Mouse (Mus musculus) liver, embryonic 15.5 days (tissue): ENCODE data around the gene Gm17949. TPM values are rescaled to one million over a fixed set of nuclear protein-coding genes. Genes with fewer than 3 reads are reported as not detected.

Source experiments
- ATAC-seq: fragments of 200-750 bp; cut with Nextera tagmentation; 2 replicates; pipeline ENCODE4 v1.8.0; 2017; ENCODE audit warnings: moderate number of reproducible peaks, mild to moderate bottlenecking, moderate library complexity; ENCODE audit not compliant: insufficient read depth
- H3K27ac ChIP-seq: fragments of 300-500 bp; sonication (generic); replicated peaks from 2 replicates; pipeline ENCODE4 v1.5.1; 2015; ENCODE audit warnings: mild to moderate bottlenecking, inconsistent platforms
- H3K27me3 ChIP-seq: fragments of 300-500 bp; sonication (generic); 2 replicates; pipeline ENCODE4 v1.6.1; 2015; ENCODE audit warnings: mild to moderate bottlenecking, inconsistent platforms
- H3K36me3 ChIP-seq: fragments of 300-500 bp; sonication (generic); replicated peaks from 2 replicates; pipeline ENCODE4 v1.6.1; 2015; ENCODE audit warnings: moderate library complexity, mild to moderate bottlenecking, inconsistent platforms
- H3K4me1 ChIP-seq: fragments of 300-500 bp; sonication (generic); replicated peaks from 2 replicates; pipeline ENCODE4 v1.6.1; 2015; ENCODE audit warnings: inconsistent platforms
- H3K4me2 ChIP-seq: fragments of 300-500 bp; sonication (generic); 2 replicates; pipeline ENCODE4 v1.6.1; 2015; ENCODE audit warnings: moderate library complexity, mild to moderate bottlenecking, inconsistent platforms
- H3K4me3 ChIP-seq: fragments of 300-500 bp; sonication (generic); replicated peaks from 2 replicates; pipeline ENCODE4 v1.5.1; 2015; ENCODE audit warnings: mild to moderate bottlenecking, inconsistent platforms
- H3K9ac ChIP-seq: fragments of 300-500 bp; sonication (generic); 2 replicates; pipeline ENCODE4 v1.6.1; 2015; ENCODE audit warnings: moderate library complexity, mild to moderate bottlenecking, inconsistent platforms
- H3K9me3 ChIP-seq: fragments of 300-500 bp; sonication (generic); replicated peaks from 2 replicates; pipeline ENCODE4 v1.6.1; 2016; ENCODE audit warnings: inconsistent platforms
- WGBS: fragments of 180-500 bp; shearing (Covaris S2); methylation state at CpG from one replicate; pipeline ENCODE4 v1.1.7; 2015; ENCODE audit warnings: mixed read lengths; ENCODE audit not compliant: insufficient replicate concordance; 5-methylcytosine and 5-hydroxymethylcytosine counted together
- polyA plus RNA-seq: library from polyadenylated mRNA; unstranded; fragments of >200 nt; fragmentation: Nextera tagmentation; extraction: Ambion mirVana; gene quantifications from 2 replicates; pipeline ENCODE4 v1.2.1, GENCODE M21; 2015

The Gm17949 gene
- 0.20 and 0.36 TPM in 2 replicates for polyA plus RNA-seq

- Histone ChIP-seq H3K9me3 (no peaks in the 10 kb centered on the region), H3K4me1 (peaks cover 50% of the 10 kb centered on the region), H3K27ac (peak within 1 kb of the TSS; percentile 90), H3K27me3 (no peaks in the 10 kb centered on the region), H3K36me3 (peaks cover 31% of the 10 kb centered on the region), H3K4me3 (peak within 1 kb of the TSS; percentile 74), H3K9ac (peak within 1 kb of the TSS; percentile 82), H3K4me2 (peak within 1 kb of the TSS; percentile 92)
- WGBS, result under 1% methylated on average over 51 of the region's 51 CpGs
- peak; percentile 87 for ATAC-seq
Observed at GRCm38 (mm10) chr17:57011236-57012141, at the start of gene Gm17949, which contains the start of gene Gtf2f1. Gene Gm17949, plus strand, starts transcription at chr17:57011469. Gene Gtf2f1, minus strand, starts transcription at chr17:57011288.

DNA sequence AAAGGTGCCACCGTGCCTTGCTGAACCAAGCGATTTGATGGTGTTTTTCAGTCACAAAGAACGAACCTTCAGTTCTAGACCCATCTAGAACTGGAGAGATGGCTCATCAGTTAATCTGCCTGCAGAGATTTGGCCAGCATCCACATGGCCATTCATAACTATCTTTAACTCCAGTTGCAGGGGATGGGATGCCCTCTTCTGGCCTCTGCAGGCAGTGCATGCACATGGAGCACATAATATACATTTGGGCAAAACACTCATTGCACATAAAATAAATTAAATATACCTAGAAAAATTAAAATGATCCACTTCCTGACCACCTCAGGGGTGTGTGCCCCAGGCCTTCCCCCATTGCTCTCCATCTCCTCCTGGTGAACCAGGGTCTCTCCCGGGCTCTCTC, 49.4 kb upstream of the Gm17949 start:
- no peak for ATAC-seq
- Histone ChIP-seq H3K4me2 (no peak overlapping the region), H3K9me3 (no peaks in the 10 kb centered on the region), H3K4me1 (peaks cover 17% of the 10 kb centered on the region), H3K27ac (no peak overlapping the region), H3K36me3 (no peaks in the 10 kb centered on the region), H3K9ac (no peak overlapping the region), H3K27me3 (peaks cover 21% of the 10 kb centered on the region), H3K4me3 (no peak overlapping the region)
- WGBS, result 75% methylated on average over 4 of the region's 4 CpGs

DNA sequence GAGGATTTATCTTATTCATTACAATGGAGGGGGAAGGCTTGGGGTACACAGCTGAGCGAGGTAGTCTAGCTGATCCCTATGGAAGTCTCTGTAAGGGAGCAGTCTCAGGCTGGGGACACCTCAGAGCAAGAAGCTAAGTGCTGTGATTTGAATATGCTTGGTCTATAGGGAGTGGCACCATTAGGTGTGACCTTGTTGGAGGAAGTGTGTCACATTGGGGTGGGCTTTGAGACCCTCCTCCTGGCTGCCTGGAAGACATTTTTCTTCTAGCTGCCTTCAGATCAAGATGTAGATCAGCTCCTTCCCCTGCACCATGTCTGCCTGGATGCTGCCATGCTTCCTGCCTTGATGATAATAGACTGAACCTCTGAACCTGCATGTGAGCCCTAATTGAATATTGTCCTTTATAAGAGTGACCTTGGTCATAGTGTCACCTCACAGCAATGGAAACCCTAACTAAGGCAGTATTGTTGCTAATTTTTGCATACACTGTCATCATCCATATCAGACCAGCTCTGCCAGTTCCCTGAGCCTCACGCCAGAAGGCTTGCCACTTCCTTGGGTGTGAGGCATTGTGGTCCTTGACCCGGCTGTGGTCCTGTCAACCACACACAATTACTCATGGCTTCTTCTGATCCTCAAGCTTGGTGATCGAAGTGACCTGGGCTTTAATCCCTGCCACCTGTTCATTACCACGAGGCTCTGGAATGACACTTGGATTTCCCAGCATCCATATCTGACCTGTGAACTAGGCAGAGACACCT, 48.4 kb upstream of the Gm17949 start:
- no peak overlapping the region for H3K9ac ChIP-seq
- ATAC-seq, result no peak
- no peaks in the 10 kb centered on the region for H3K9me3 ChIP-seq
- H3K4me3 ChIP-seq, result no peak overlapping the region
- 46% methylated on average over 5 of the region's 5 CpGs for WGBS
- no peaks in the 10 kb centered on the region for H3K36me3 ChIP-seq
- H3K4me2 ChIP-seq, result no peak overlapping the region
- peaks cover 21% of the 10 kb centered on the region for H3K27me3 ChIP-seq
- H3K27ac ChIP-seq, result no peak overlapping the region
- H3K4me1 ChIP-seq, result peaks cover 11% of the 10 kb centered on the region

GRCm38 (mm10) chr17:56963646-56964045, 47.6 kb upstream of the Gm17949 start:
- Histone ChIP-seq H3K9me3 (no peaks in the 10 kb centered on the region), H3K4me1 (peaks cover 3% of the 10 kb centered on the region; the same call in 1 of the 2 replicates), H3K4me3 (no peak overlapping the region), H3K27ac (no peak overlapping the region), H3K27me3 (peaks cover 21% of the 10 kb centered on the region), H3K4me2 (no peak overlapping the region), H3K36me3 (no peaks in the 10 kb centered on the region), H3K9ac (no peak overlapping the region)
- ATAC-seq, result no peak
- WGBS, result 64% methylated on average over 6 of the region's 6 CpGs

GRCm38 (mm10) chr17:56969321-56969720, 41.9 kb upstream of the Gm17949 start:
- no peak for ATAC-seq

DNA sequence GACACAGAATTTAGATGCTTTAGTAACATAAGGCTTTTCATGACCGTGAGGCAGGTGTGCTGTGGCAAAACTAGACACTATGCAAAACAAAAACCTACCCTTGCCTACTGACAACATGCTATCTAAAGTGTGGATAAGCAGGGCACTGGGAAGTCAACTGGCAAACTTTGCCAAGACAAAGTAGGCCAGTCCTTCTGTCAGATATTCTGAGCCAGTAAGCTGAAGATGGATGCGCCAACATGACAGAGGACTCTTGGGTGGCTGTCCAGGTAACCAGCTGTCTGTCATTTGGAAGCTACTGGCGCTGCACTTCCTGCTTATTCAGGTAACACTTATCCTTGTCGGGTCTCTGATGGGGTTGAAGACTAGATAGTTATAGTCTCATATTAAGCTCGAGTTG, 41.2 kb upstream of the Gm17949 start:
- H3K9ac ChIP-seq, result no peak overlapping the region
- H3K9me3 ChIP-seq, result no peaks in the 10 kb centered on the region
- H3K27ac ChIP-seq, result no peak overlapping the region
- H3K4me2 ChIP-seq, result no peak overlapping the region
- no peaks in the 10 kb centered on the region for H3K36me3 ChIP-seq
- no peak overlapping the region for H3K4me3 ChIP-seq
- no peaks in the 10 kb centered on the region; the same call in 1 of the 2 replicates for H3K4me1 ChIP-seq
- ATAC-seq, result no peak
- peaks cover 29% of the 10 kb centered on the region for H3K27me3 ChIP-seq
- WGBS, result 47% methylated on average over 5 of the region's 5 CpGs

More at GRCm38 (mm10) chr17:56969321-56969720, 41.9 kb upstream of the Gm17949 start:
- H3K4me3 ChIP-seq, result no peak overlapping the region
- H3K27ac ChIP-seq, result no peak overlapping the region
- no peaks in the 10 kb centered on the region for H3K4me1 ChIP-seq
- 37% methylated on average over 3 of the region's 3 CpGs for WGBS
- no peak overlapping the region for H3K9ac ChIP-seq
- H3K9me3 ChIP-seq, result no peaks in the 10 kb centered on the region
- H3K27me3 ChIP-seq, result peaks cover 32% of the 10 kb centered on the region
- H3K4me2 ChIP-seq, result no peak overlapping the region
- H3K36me3 ChIP-seq, result no peaks in the 10 kb centered on the region

- no peaks in the 10 kb centered on the region for H3K9me3 ChIP-seq
- H3K9ac ChIP-seq, result no peak overlapping the region
- no peak for ATAC-seq
- no peaks in the 10 kb centered on the region for H3K36me3 ChIP-seq
- no peak overlapping the region for H3K4me2 ChIP-seq
- WGBS, result 60% methylated on average over 14 of the region's 14 CpGs
- H3K4me3 ChIP-seq, result no peak overlapping the region
- peaks cover 4% of the 10 kb centered on the region; the same call in 1 of the 2 replicates for H3K4me1 ChIP-seq
- no peak overlapping the region for H3K27ac ChIP-seq
- H3K27me3 ChIP-seq, result peaks cover 24% of the 10 kb centered on the region
Observed at GRCm38 (mm10) chr17:56973956-56974707, 37.1 kb upstream of the Gm17949 start.

DNA sequence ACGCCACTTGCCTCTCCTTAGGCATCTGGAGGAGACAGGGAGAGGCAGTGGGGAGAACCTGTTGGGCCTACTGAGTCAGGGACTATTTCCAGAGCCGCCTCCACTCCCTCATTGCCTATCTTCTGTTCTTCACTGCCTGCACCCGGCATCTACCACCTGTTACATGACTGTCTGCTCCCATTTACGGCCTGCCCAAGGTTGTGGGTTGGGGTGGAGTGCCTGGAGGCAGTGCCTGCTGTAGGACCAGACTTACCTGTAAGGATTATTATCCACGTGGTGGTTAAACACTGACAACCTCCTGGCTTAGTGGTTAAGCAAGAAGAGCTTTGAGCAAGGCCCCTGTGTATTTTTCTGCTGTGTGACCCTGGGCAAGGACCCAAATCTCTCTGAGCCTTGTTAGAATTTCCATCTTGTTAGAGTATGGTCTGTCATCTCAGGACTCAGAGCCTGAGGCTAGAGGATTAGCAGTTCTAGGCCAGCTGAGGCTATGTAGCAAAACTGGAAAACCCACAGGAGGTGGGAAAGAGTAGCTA, 36.5 kb upstream of the Gm17949 start:
- no peaks in the 10 kb centered on the region for H3K36me3 ChIP-seq
- no peak overlapping the region for H3K27ac ChIP-seq
- ATAC-seq, result no peak
- H3K4me3 ChIP-seq, result no peak overlapping the region
- H3K9ac ChIP-seq, result no peak overlapping the region
- H3K4me2 ChIP-seq, result no peak overlapping the region
- no peaks in the 10 kb centered on the region for H3K9me3 ChIP-seq
- WGBS, result 56% methylated on average over 5 of the region's 5 CpGs
- peaks cover 7% of the 10 kb centered on the region; the same call in 1 of the 2 replicates for H3K4me1 ChIP-seq
- H3K27me3 ChIP-seq, result peaks cover 18% of the 10 kb centered on the region

DNA sequence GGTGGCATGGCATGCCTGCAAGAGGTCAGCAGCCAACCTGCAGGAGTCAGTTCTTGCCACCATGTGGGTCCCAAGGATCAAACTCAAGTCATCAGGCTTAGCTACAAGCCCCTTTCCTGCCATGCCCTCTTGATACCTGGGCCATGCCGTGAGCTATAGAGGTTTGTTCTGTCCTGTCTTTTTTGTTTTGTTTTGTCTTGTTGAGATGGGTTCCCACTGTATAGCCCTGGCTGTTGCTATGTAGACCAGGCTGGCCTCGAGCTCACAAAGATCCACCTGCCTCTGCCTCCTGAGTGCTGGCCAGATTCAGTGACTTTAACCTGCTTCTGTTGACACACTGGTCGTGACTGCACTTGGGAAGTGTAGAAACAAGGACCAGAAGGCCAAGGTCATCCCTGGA, 35.9 kb upstream of the Gm17949 start:
- ATAC-seq, result no peak
- WGBS, result 51% methylated on average over 3 of the region's 3 CpGs
- Histone ChIP-seq H3K9me3 (no peaks in the 10 kb centered on the region), H3K27ac (no peak overlapping the region), H3K9ac (no peak overlapping the region), H3K4me2 (no peak overlapping the region), H3K36me3 (no peaks in the 10 kb centered on the region), H3K4me3 (no peak overlapping the region), H3K4me1 (peaks cover 11% of the 10 kb centered on the region; the same call in 1 of the 2 replicates), H3K27me3 (peaks cover 12% of the 10 kb centered on the region)

DNA sequence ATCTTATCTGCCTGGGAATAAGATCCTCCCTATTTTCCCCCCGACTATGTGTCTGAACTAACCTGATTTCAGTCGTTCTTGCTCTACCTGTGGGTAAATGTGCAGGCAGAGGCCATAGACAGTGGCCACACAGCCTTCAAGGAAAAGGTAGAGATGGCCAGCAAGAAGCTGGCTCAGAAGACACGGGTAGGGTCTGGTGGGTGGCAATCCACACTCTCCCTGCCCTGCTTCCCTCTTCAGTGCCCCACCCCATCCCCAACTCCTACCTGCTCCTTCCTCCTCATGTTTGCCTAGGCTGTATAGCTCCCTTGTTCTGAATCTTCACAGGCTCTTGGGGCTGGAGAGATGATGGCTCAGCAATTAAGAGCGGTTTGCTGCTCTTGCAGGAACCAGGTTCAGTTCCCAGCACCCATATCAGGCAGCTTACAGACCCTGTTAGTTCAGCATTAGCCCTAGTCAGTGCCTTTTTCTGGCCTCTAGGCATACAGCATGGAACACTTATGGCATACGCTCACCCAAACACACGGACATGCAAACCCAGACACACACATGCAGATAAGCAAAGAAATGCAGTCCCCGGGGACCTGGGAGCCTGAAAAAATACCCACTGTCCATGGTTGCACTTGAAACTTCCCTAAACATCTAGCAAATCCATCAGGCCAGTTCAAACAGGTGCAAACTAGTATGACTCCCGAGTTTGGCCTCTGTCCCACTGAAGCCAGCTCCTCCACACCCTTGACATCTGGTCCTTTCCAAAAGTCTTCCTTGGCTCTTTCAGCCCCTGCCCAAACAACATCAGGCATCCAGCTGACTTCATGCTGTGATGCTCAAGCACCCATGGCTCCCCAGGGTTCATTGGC, 34.5 kb upstream of the Gm17949 start:
- H3K36me3 ChIP-seq, result no peaks in the 10 kb centered on the region
- H3K4me3 ChIP-seq, result no peak overlapping the region
- no peak overlapping the region for H3K27ac ChIP-seq
- peaks cover 11% of the 10 kb centered on the region; the same call in 1 of the 2 replicates for H3K4me1 ChIP-seq
- ATAC-seq, result no peak
- no peaks in the 10 kb centered on the region for H3K9me3 ChIP-seq
- no peak overlapping the region for H3K9ac ChIP-seq
- no peak overlapping the region for H3K4me2 ChIP-seq
- WGBS, result 49% methylated on average over 8 of the region's 8 CpGs
- H3K27me3 ChIP-seq, result peaks cover 2% of the 10 kb centered on the region; the same call in 1 of the 2 replicates
